Mouse (Mus musculus): Measurements from ENCODE around the gene Map3k13. TPM values are rescaled to one million over a fixed set of nuclear protein-coding genes. Genes with fewer than 3 reads are reported as not detected.
"Not testable (repeated sequence)": the region's sequence is repeated elsewhere in the genome, so short reads cannot be mapped to it uniquely, and the experiment has no call there.

The Map3k13 gene
- polyA plus RNA-seq, 1 experiment: 2.3 TPM

DNA sequence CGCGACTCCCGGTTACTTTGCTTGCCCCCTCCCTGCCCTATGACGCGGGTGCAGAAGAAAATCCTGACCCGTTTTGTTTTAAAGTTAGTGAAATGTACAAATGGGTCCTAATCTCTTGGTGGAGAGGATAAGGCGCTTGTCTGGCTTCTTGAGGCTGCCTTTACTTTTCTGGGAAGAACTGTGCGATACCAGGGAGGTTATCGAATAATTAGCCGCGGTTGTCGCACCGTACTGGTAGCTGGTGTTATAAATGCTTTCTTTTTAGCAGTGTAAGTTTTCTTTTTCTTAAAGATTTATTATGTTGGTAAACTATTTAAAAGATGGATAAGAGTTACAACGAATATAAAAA, 525 bp downstream of the Map3k13 start:
- DNase-seq: no peak
- TF ChIP-seq CTCF (IDR thresholded peaks at IDR 0.05; ENCODE audit: borderline replicate concordance, control insufficient read depth, extremely low read depth, insufficient read depth, low read length, poor library complexity) (no peak), POLR2A (IDR thresholded peaks at IDR 0.05; ENCODE audit: control insufficient read depth, extremely low read depth, insufficient read depth, low read length, poor library complexity) (no peak)
- Histone ChIP-seq H3K36me3 (ENCODE audit: control insufficient read depth, insufficient read depth, low read length) (peaks cover 7% of the 10 kb centered on the region), H3K27ac (ENCODE audit: control insufficient read depth, insufficient read depth, low read length) (0 out of 2 replicates have a peak overlapping the region, but pooled peaks have one; percentile 2), H3K4me3 (ENCODE audit: control insufficient read depth, insufficient read depth, low read length) (peak overlapping the region; percentile 95), H3K4me1 (replicated peaks; ENCODE audit: control insufficient read depth, insufficient read depth, low read length) (no peaks in the 10 kb centered on the region), H3K27me3 (ENCODE audit: control insufficient read depth, insufficient read depth, low read length) (no peaks in the 10 kb centered on the region)
- WGBS: under 1% methylated on average over 14 of the region's 14 CpGs

DNA sequence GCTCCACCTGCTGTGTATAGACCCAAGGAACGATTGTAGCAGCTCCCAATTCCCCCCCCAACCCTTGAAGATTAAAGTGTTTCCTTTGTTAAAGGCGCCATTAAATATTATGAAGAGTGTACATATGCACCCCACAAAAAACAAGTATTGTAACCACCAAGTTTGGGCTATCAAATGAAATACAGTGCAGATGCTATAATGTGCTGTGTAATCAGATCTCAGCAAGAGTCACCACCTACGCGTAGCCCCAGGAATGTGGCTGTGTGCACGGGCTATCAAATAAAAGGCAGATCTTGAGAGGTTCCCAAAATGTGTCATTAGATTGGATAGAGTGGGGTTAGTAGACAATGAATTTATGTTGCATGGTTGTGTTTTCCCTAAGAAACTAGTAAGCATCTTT, 925 bp downstream of the Map3k13 start:
- DNase-seq: no peak
- no peak for TF ChIP-seq CTCF (IDR thresholded peaks at IDR 0.05; ENCODE audit: borderline replicate concordance, control insufficient read depth, extremely low read depth, insufficient read depth, low read length, poor library complexity)
- no peak for TF ChIP-seq POLR2A (IDR thresholded peaks at IDR 0.05; ENCODE audit: control insufficient read depth, extremely low read depth, insufficient read depth, low read length, poor library complexity)
- Histone ChIP-seq H3K36me3 (ENCODE audit: control insufficient read depth, insufficient read depth, low read length) (peaks cover 9% of the 10 kb centered on the region), H3K4me3 (ENCODE audit: control insufficient read depth, insufficient read depth, low read length) (no peak overlapping the region), H3K27me3 (ENCODE audit: control insufficient read depth, insufficient read depth, low read length) (no peaks in the 10 kb centered on the region), H3K4me1 (replicated peaks; ENCODE audit: control insufficient read depth, insufficient read depth, low read length) (no peaks in the 10 kb centered on the region), H3K27ac (ENCODE audit: control insufficient read depth, insufficient read depth, low read length) (no peak overlapping the region)
- WGBS: 47% methylated on average over 5 of the region's 5 CpGs

DNA sequence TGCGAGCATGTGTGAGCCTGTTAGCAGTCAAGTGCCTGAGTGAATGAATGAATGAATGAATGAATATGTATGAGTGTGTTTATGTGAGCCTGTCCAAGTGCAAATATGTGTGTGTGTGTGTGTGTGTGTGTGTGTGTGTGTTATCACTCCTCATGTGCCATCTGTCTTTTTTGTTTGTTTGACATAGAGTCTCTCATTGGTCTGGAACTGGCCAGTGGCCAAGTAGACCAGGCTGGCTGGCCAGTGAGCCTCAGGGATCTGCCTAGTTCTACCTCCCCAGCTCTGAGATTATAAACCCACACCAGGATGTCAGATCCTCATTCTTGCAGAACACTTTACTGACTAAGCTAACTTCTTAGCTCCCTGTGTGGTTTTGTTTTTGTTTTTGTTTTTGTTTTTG, 10.1 kb downstream of the Map3k13 start:
- WGBS: 97% methylated on average over 1 of the region's 1 CpGs
- DNase-seq: no peak
- TF ChIP-seq POLR2A (IDR thresholded peaks at IDR 0.05; ENCODE audit: control insufficient read depth, extremely low read depth, insufficient read depth, low read length, poor library complexity): no peak
- no peak for TF ChIP-seq CTCF (IDR thresholded peaks at IDR 0.05; ENCODE audit: borderline replicate concordance, control insufficient read depth, extremely low read depth, insufficient read depth, low read length, poor library complexity)
- Histone ChIP-seq H3K27ac (ENCODE audit: control insufficient read depth, insufficient read depth, low read length) (no peak overlapping the region), H3K4me3 (ENCODE audit: control insufficient read depth, insufficient read depth, low read length) (no peak overlapping the region), H3K27me3 (ENCODE audit: control insufficient read depth, insufficient read depth, low read length) (no peaks in the 10 kb centered on the region), H3K4me1 (replicated peaks; ENCODE audit: control insufficient read depth, insufficient read depth, low read length) (peaks cover 10% of the 10 kb centered on the region), H3K36me3 (ENCODE audit: control insufficient read depth, insufficient read depth, low read length) (peaks cover 52% of the 10 kb centered on the region)

DNA sequence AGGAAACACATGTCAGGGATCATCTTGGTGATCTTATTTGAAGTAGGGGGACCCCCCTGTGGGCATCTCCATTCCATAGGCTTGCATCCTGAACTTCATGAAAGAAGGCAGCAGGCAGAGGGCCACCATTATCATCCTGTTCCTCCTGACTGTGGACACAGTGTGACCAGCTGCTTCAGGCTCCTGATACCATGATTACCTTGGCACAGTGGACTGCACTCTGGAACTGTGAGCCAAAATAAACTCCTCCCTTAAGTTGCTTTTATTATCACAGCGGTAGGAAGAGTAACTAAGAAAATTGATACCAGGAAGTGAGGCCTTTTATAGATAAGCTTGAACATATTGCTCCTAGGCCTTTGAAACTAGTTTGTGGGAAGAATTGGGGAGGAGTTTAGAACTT, 12.7 kb downstream of the Map3k13 start:
- Histone ChIP-seq H3K4me3 (ENCODE audit: control insufficient read depth, insufficient read depth, low read length) (no peak overlapping the region), H3K4me1 (replicated peaks; ENCODE audit: control insufficient read depth, insufficient read depth, low read length) (peaks cover 10% of the 10 kb centered on the region), H3K27me3 (ENCODE audit: control insufficient read depth, insufficient read depth, low read length) (no peaks in the 10 kb centered on the region), H3K27ac (ENCODE audit: control insufficient read depth, insufficient read depth, low read length) (peak overlapping the region; percentile 92; the same call in 1 of the 2 replicates), H3K36me3 (ENCODE audit: control insufficient read depth, insufficient read depth, low read length) (peaks cover 33% of the 10 kb centered on the region)
- DNase-seq: no peak
- WGBS: 93% methylated on average over 1 of the region's 1 CpGs
- TF ChIP-seq POLR2A (IDR thresholded peaks at IDR 0.05; ENCODE audit: control insufficient read depth, extremely low read depth, insufficient read depth, low read length, poor library complexity) (no peak), CTCF (IDR thresholded peaks at IDR 0.05; ENCODE audit: borderline replicate concordance, control insufficient read depth, extremely low read depth, insufficient read depth, low read length, poor library complexity) (no peak)

DNA sequence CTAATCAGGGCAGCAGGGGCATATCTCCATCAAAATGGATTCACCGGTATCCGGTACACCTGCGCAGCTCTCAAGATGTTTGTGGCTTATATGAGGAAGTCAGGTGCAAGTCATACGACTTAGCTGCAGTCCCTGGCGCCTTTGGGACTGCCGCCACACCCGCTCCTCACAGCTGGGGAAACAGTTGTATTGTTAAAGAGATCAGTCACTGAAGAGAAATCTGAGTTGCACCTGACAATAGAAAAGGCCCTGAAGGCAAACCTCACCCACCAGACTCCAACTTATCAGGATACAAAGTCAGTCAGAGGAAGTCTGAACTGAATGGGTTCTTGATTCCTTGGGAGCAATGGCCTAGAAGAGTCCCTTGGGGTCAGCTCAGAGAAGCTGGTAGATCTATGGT, 13.6 kb downstream of the Map3k13 start:
- peak overlapping the region; percentile 86 for H3K27ac ChIP-seq (ENCODE audit: control insufficient read depth, insufficient read depth, low read length)
- 36% methylated on average over 7 of the region's 7 CpGs for WGBS

GRCm38 (mm10) chr16:21813164-21813834, 19.2 kb downstream of the Map3k13 start:
- peaks cover 4% of the 10 kb centered on the region for H3K4me1 ChIP-seq (replicated peaks; ENCODE audit: control insufficient read depth, insufficient read depth, low read length)
- H3K27me3 ChIP-seq (ENCODE audit: control insufficient read depth, insufficient read depth, low read length): no peaks in the 10 kb centered on the region
- H3K36me3 ChIP-seq (ENCODE audit: control insufficient read depth, insufficient read depth, low read length): peaks cover 7% of the 10 kb centered on the region
- TF ChIP-seq CTCF (IDR thresholded peaks at IDR 0.05; ENCODE audit: borderline replicate concordance, control insufficient read depth, extremely low read depth, insufficient read depth, low read length, poor library complexity) (no peak), POLR2A (IDR thresholded peaks at IDR 0.05; ENCODE audit: control insufficient read depth, extremely low read depth, insufficient read depth, low read length, poor library complexity) (no peak)
- no peak overlapping the region for H3K27ac ChIP-seq (ENCODE audit: control insufficient read depth, insufficient read depth, low read length)
- no peak for DNase-seq
- WGBS: 86% methylated on average over 6 of the region's 6 CpGs
- no peak overlapping the region for H3K4me3 ChIP-seq (ENCODE audit: control insufficient read depth, insufficient read depth, low read length)

More for the DNA sequence above, 13.6 kb downstream of the Map3k13 start:
- peaks cover 27% of the 10 kb centered on the region for H3K36me3 ChIP-seq (ENCODE audit: control insufficient read depth, insufficient read depth, low read length)
- peak; percentile 58 for DNase-seq
- not testable (repeated sequence) for H3K27me3 ChIP-seq (ENCODE audit: control insufficient read depth, insufficient read depth, low read length); H3K4me1 ChIP-seq (replicated peaks; ENCODE audit: control insufficient read depth, insufficient read depth, low read length); H3K4me3 ChIP-seq (ENCODE audit: control insufficient read depth, insufficient read depth, low read length)
